8 mouse cellular contexts compared by ENCODE assay signal in genomic region chr8:111992013-111992702, GRCm38 (mm10). TPM values are rescaled to one million over a fixed set of nuclear protein-coding genes. Genes with fewer than 3 reads are reported as not detected.
DNase-seq lines count a peak whose midpoint lies in the region; ATAC-seq and TF ChIP-seq lines count a peak whose summit lies in the region.

Adat1 (minus strand) TSS chr8:111992302.

- peak within 1 kb of the TSS; percentile 45 for H3K9ac ChIP-seq in CH12.LX (ENCODE audit: insufficient read depth, low read depth)
- H3K9ac ChIP-seq in forebrain, embryonic 12.5 days, result peak within 1 kb of the TSS; percentile 75
- peak within 1 kb of the TSS; percentile 66 for H3K9ac ChIP-seq in heart, postnatal 0 days (replicated peaks; ENCODE audit: low read depth, low read length)
- H3K9ac ChIP-seq in liver, embryonic 16.5 days (ENCODE audit: low read depth, low read length), result peak within 1 kb of the TSS; percentile 72
- peak within 1 kb of the TSS; percentile 81 for H3K9ac ChIP-seq in neural tube, embryonic 13.5 days

- H3K27me3 ChIP-seq in CH12.LX (replicated peaks), result no peaks in the 10 kb centered on the region
- H3K27me3 ChIP-seq in forebrain, embryonic 12.5 days, result no peaks in the 10 kb centered on the region
- H3K27me3 ChIP-seq in heart, postnatal 0 days (ENCODE audit: control insufficient read depth, insufficient read depth, low read length), result no peaks in the 10 kb centered on the region
- no peaks in the 10 kb centered on the region for H3K27me3 ChIP-seq in liver, embryonic 16.5 days (ENCODE audit: control insufficient read depth, insufficient read depth, low read depth, low read length)
- H3K27me3 ChIP-seq in neural tube, embryonic 13.5 days, result no peaks in the 10 kb centered on the region
- H3K27me3 ChIP-seq in testis, adult 2 months (ENCODE audit: control insufficient read depth, insufficient read depth, low read length), result no peaks in the 10 kb centered on the region

- TF ChIP-seq POLR2A in CH12.LX (IDR thresholded peaks at IDR 0.05; ENCODE audit: low read depth, low read length), result peak; percentile 91
- TF ChIP-seq POLR2A in testis, adult 2 months (IDR thresholded peaks at IDR 0.05; ENCODE audit: control insufficient read depth, low read depth, low read length), result peak; percentile 90

- dilution Hi-C loops in CH12.LX (cut with MboI; ENCODE audit: extremely low pct_ligation_motif_present, extremely low pct_unique_long_range_greater_than_20kb, low sequenced_read_pairs), result no loop called here

- no peaks in the 10 kb centered on the region for H3K9me3 ChIP-seq in CH12.LX (replicated peaks; ENCODE audit: low read length)
- H3K9me3 ChIP-seq in forebrain, embryonic 12.5 days, result no peaks in the 10 kb centered on the region
- H3K9me3 ChIP-seq in heart, postnatal 0 days (replicated peaks; ENCODE audit: control insufficient read depth, low read length), result no peaks in the 10 kb centered on the region
- H3K9me3 ChIP-seq in liver, embryonic 16.5 days (replicated peaks; ENCODE audit: control insufficient read depth, low read length), result no peaks in the 10 kb centered on the region
- no peaks in the 10 kb centered on the region for H3K9me3 ChIP-seq in neural tube, embryonic 13.5 days

- peak in 1 of 2 experiments; percentile 4; a peak in 1 of 4 replicates for TF ChIP-seq CTCF in CH12.LX (conservative IDR thresholded peaks at IDR 0.05 in 1 of 2, IDR thresholded peaks at IDR 0.05 in 1 of 2; ENCODE audit: low read depth in 2 of 2, low read length in 2 of 2)
- TF ChIP-seq CTCF in heart, postnatal 0 days (IDR thresholded peaks at IDR 0.05; ENCODE audit: low read depth), result peak; percentile 23; the same call in 1 of the 2 replicates
- TF ChIP-seq CTCF in testis, adult 2 months (IDR thresholded peaks at IDR 0.05; ENCODE audit: control insufficient read depth, insufficient read depth, insufficient replicate concordance, low read depth, low read length), result no peak

- 5% methylated on average over 33 of the region's 33 CpGs for WGBS in forebrain, embryonic 12.5 days
- 3% methylated on average over 32 of the region's 33 CpGs for WGBS in heart, postnatal 0 days
- WGBS in liver, embryonic 16.5 days (ENCODE audit: insufficient replicate concordance), result 4% methylated on average over 33 of the region's 33 CpGs
- 5% methylated on average over 33 of the region's 33 CpGs for WGBS in neural tube, embryonic 13.5 days

- ATAC-seq in forebrain, embryonic 12.5 days (ENCODE audit: low FRiP score), result peak; percentile 96
- ATAC-seq in heart, postnatal 0 days (ENCODE audit: insufficient read depth, low read depth), result peak; percentile 95
- ATAC-seq in liver, embryonic 16.5 days (ENCODE audit: low read depth), result peak; percentile 96
- peak; percentile 97 for ATAC-seq in neural tube, embryonic 13.5 days (ENCODE audit: low read depth)

- H3K27ac ChIP-seq in CH12.LX (ENCODE audit: insufficient read depth, low read depth), result no peak within 1 kb of the TSS
- H3K27ac ChIP-seq in forebrain, embryonic 12.5 days, result no peak within 1 kb of the TSS
- no peak within 1 kb of the TSS for H3K27ac ChIP-seq in heart, postnatal 0 days (ENCODE audit: low read depth)
- no peak within 1 kb of the TSS for H3K27ac ChIP-seq in liver, embryonic 16.5 days (ENCODE audit: low read length)
- H3K27ac ChIP-seq in neural tube, embryonic 13.5 days (replicated peaks), result peak within 1 kb of the TSS; percentile 56; the same call in 1 of the 2 replicates
- peak within 1 kb of the TSS; percentile 89 for H3K27ac ChIP-seq in testis, adult 2 months (ENCODE audit: control insufficient read depth, insufficient read depth, low read depth, low read length)

- H3K4me1 ChIP-seq in CH12.LX (ENCODE audit: control insufficient read depth in 1 of 2, insufficient read depth in 2 of 2), result peaks cover 2 to 21% of the 10 kb centered on the region in 2 experiments; a peak in 3 of 4 replicates
- H3K4me1 ChIP-seq in forebrain, embryonic 12.5 days, result peaks cover 6% of the 10 kb centered on the region
- no peaks in the 10 kb centered on the region for H3K4me1 ChIP-seq in heart, postnatal 0 days (ENCODE audit: control insufficient read depth, insufficient read depth)
- H3K4me1 ChIP-seq in liver, embryonic 16.5 days (ENCODE audit: control insufficient read depth, low read depth, low read length), result peaks cover 4% of the 10 kb centered on the region; the same call in 1 of the 2 replicates
- peaks cover 8% of the 10 kb centered on the region for H3K4me1 ChIP-seq in neural tube, embryonic 13.5 days (replicated peaks)
- no peaks in the 10 kb centered on the region; the same call in 1 of the 2 replicates for H3K4me1 ChIP-seq in testis, adult 2 months (ENCODE audit: control insufficient read depth, insufficient read depth, low read length)

- in situ Hi-C loops in CH12.LX (cut with MboI; ENCODE audit: low pct_ligation_motif_present, low pct_unique_long_range_greater_than_20kb, low sequenced_read_pairs), result loop anchor here (10.0 kb wide), 1 partner anchor 117 kb away; the partner anchor contains the start of gene Tmem170

- peak within 1 kb of the TSS; percentile 77 for H3K4me2 ChIP-seq in CH12.LX (ENCODE audit: insufficient read depth, low read depth, poor library complexity, severe bottlenecking)
- H3K4me2 ChIP-seq in forebrain, embryonic 12.5 days, result peak within 1 kb of the TSS; percentile 72
- H3K4me2 ChIP-seq in heart, postnatal 0 days (ENCODE audit: low read depth, low read length), result peak within 1 kb of the TSS; percentile 94
- H3K4me2 ChIP-seq in liver, embryonic 16.5 days (ENCODE audit: low read depth, low read length), result peak within 1 kb of the TSS; percentile 82
- H3K4me2 ChIP-seq in neural tube, embryonic 13.5 days, result peak within 1 kb of the TSS; percentile 76

- no peaks in the 10 kb centered on the region; the same call in 1 of the 2 replicates for H3K79me2 ChIP-seq in CH12.LX (replicated peaks; ENCODE audit: control insufficient read depth, extremely low read depth, insufficient read depth, poor library complexity, severe bottlenecking)

- peak within 1 kb of the TSS; percentile 70 to 95 (median 84) for H3K4me3 ChIP-seq in CH12.LX (replicated peaks in 1 of 3; ENCODE audit: low read depth in 2 of 3, low read length in 2 of 3, poor library complexity in 1 of 3)
- H3K4me3 ChIP-seq in forebrain, embryonic 12.5 days (replicated peaks), result peak within 1 kb of the TSS; percentile 79
- H3K4me3 ChIP-seq in heart, postnatal 0 days (ENCODE audit: low read depth, low read length), result peak within 1 kb of the TSS; percentile 80
- peak within 1 kb of the TSS; percentile 76 for H3K4me3 ChIP-seq in liver, embryonic 16.5 days (ENCODE audit: low read depth, low read length)
- peak within 1 kb of the TSS; percentile 84 for H3K4me3 ChIP-seq in neural tube, embryonic 13.5 days
- peak within 1 kb of the TSS; percentile 99 for H3K4me3 ChIP-seq in testis, adult 2 months (ENCODE audit: control insufficient read depth, low read depth, low read length)

- no peak for TF ChIP-seq RAD21 in CH12.LX (IDR thresholded peaks at IDR 0.05; ENCODE audit: low read depth, low read length)

- TF ChIP-seq EP300 in CH12.LX (IDR thresholded peaks at IDR 0.05; ENCODE audit: low read length), result no peak
- no peak for TF ChIP-seq EP300 in heart, postnatal 0 days (IDR thresholded peaks at IDR 0.05; ENCODE audit: low read depth)

- DNase-seq in CH12.LX (ENCODE audit: extremely low read depth), result peak; percentile 89
- peak; percentile 78 for DNase-seq in c-Kit-positive CD71-positive TER-119-negative erythroid progenitor cells, embryonic 14.5 days (ENCODE audit: low read depth)
- peak; percentile 88 for DNase-seq in heart, postnatal 0 days (ENCODE audit: low spot score)
- peak; percentile 91 to 92 for DNase-seq in kidney, postnatal 4 days

- peaks cover 58 to 73% of the 10 kb centered on the region in 2 experiments for H3K36me3 ChIP-seq in CH12.LX (replicated peaks in 1 of 2; ENCODE audit: control insufficient read depth in 1 of 2, insufficient read depth in 1 of 2, low read length in 1 of 2)
- H3K36me3 ChIP-seq in forebrain, embryonic 12.5 days (replicated peaks), result peaks cover 64% of the 10 kb centered on the region
- peaks cover 58% of the 10 kb centered on the region for H3K36me3 ChIP-seq in heart, postnatal 0 days (replicated peaks; ENCODE audit: control insufficient read depth, insufficient read depth, low read length)
- H3K36me3 ChIP-seq in liver, embryonic 16.5 days (ENCODE audit: control insufficient read depth, insufficient read depth), result peaks cover 24% of the 10 kb centered on the region
- peaks cover 67% of the 10 kb centered on the region for H3K36me3 ChIP-seq in neural tube, embryonic 13.5 days
- peaks cover 4% of the 10 kb centered on the region for H3K36me3 ChIP-seq in testis, adult 2 months (ENCODE audit: control insufficient read depth, insufficient read depth, low read length)

TF ChIP-seq in CH12.LX, 34 proteins besides CTCF, POLR2A, EP300 and RAD21 (continues in another document):
- TF ChIP-seq KAT2A (IDR thresholded peaks at IDR 0.05; ENCODE audit: insufficient replicate concordance, low read length) (peak; percentile 93; the same call in 1 of the 2 replicates), POLR2AphosphoS2 (IDR thresholded peaks at IDR 0.05; ENCODE audit: low read depth, low read length) (peak; percentile 98), SIN3A (IDR thresholded peaks at IDR 0.05; ENCODE audit: low read length) (peak; percentile 88), JUND (conservative IDR thresholded peaks at IDR 0.05; ENCODE audit: low read depth, low read length) (no peak), UBTF (IDR thresholded peaks at IDR 0.05; ENCODE audit: low read depth, low read length) (no peak), ZNF384 (IDR thresholded peaks at IDR 0.05; ENCODE audit: low read depth, low read length) (peak; percentile 76), ZMIZ1 (IDR thresholded peaks at IDR 0.05; ENCODE audit: low read depth, low read length) (0 out of 2 replicates have a peak, but pooled peaks have one; percentile 86), ELF1 (IDR thresholded peaks at IDR 0.05; ENCODE audit: low read depth, low read length) (peak; percentile 80), NELFE (IDR thresholded peaks at IDR 0.05; ENCODE audit: low read depth, low read length) (peak; percentile 88), TCF12 (IDR thresholded peaks at IDR 0.05; ENCODE audit: low read depth, low read length) (peak; percentile 81), CHD1 (IDR thresholded peaks at IDR 0.05; ENCODE audit: low read depth, low read length) (no peak), BHLHE40 (IDR thresholded peaks at IDR 0.05; ENCODE audit: low read depth, low read length) (peak; percentile 23; the same call in 1 of the 2 replicates)

RNA-seq across cellular contexts. Expression of gene Adat1, which starts in this region (rescaled TPM):
- total RNA-seq in CH12.LX (2012; rRNA removed), result 7.6 and 8.1 TPM in 2 replicates
- 5.0 and 5.4 TPM in 2 replicates for total RNA-seq in CH12.LX (2014; rRNA removed)
- 8.2 and 8.7 TPM in 2 replicates for polyA plus RNA-seq in CH12.LX (2012; ENCODE audit: insufficient read length, low read depth)
- 12.6 and 13.0 TPM in 2 replicates for polyA plus RNA-seq in forebrain, embryonic 12.5 days (2016; fragmentation: Nextera tagmentation; extraction: Ambion mirVana)
- 0.46 and 2.4 TPM in 2 replicates for total RNA-seq in heart, postnatal 0 days (2014; rRNA removed; ENCODE audit: low replicate concordance)
- polyA plus RNA-seq in heart, postnatal 0 days (2015; fragmentation: Nextera tagmentation; extraction: Ambion mirVana), result 2.0 and 2.2 TPM in 2 replicates
- polyA plus RNA-seq in liver, embryonic 16.5 days (2015; fragmentation: Nextera tagmentation; extraction: Ambion mirVana), result 3.0 and 3.3 TPM in 2 replicates
- polyA plus RNA-seq in neural tube, embryonic 13.5 days (2015; fragmentation: Nextera tagmentation; extraction: Ambion mirVana), result 8.8 and 8.9 TPM in 2 replicates
- polyA plus RNA-seq in testis, adult 2 months (2012; rRNA removed), result 4.5 and 5.3 TPM in 2 replicates

Comparison
In these comparisons a context has a peak if more than half of its experiments do, and no peak if none do; other contexts are left out.
1. H3K27ac ChIP-seq: peak in neural tube, embryonic 13.5 days (single experiment) and testis, adult 2 months (single experiment); none in CH12.LX (single experiment), forebrain, embryonic 12.5 days (single experiment), heart, postnatal 0 days (single experiment) and liver, embryonic 16.5 days (single experiment).
2. Peak in every context shown above with its lines, with median percentiles within 50 percentile points of each other: DNase-seq, H3K4me2 ChIP-seq, H3K4me3 ChIP-seq, H3K9ac ChIP-seq and ATAC-seq.